Mouse (Mus musculus) erythroblast, embryonic 14.5 days (primary cell): ENCODE results near the gene Cldn14.

ENCODE experiments used
- GATA1 ChIP-seq: IDR thresholded peaks from 2 replicates; pipeline ENCODE4 v1.6.1; 2012; ENCODE audit warnings: low read length, inconsistent platforms, mixed read lengths
- TAL1 ChIP-seq: IDR thresholded peaks from 3 replicates; pipeline ENCODE4 v1.6.1; 2012; ENCODE audit warnings: low read length, inconsistent platforms, mixed read lengths

- TF ChIP-seq TAL1, result no peak
- TF ChIP-seq GATA1, result no peak
Measured at GRCm38 (mm10) chr16:93976907-93977306, 31.7 kb downstream of the Cldn14 start.
